Mouse (Mus musculus): ENCODE measurements around the gene Plxnd1. TPM values are rescaled to one million over a fixed set of nuclear protein-coding genes. Genes with fewer than 3 reads are reported as not detected.

Gene Plxnd1
- polyA plus RNA-seq, 1 experiment, result 26.2 TPM

- Histone ChIP-seq H3K4me1 (ENCODE audit: control insufficient read depth, insufficient read depth, insufficient read length, low read length) (no peaks in the 10 kb centered on the region), H3K4me3 (ENCODE audit: low read depth, low read length) (no peak overlapping the region), H3K36me3 (ENCODE audit: control insufficient read depth, insufficient read depth, low read length) (no peaks in the 10 kb centered on the region), H3K27ac (ENCODE audit: insufficient read depth, low read depth, low read length) (no peak overlapping the region), H3K27me3 (ENCODE audit: control insufficient read depth, insufficient read depth, low read length) (no peaks in the 10 kb centered on the region)
- no peak for TF ChIP-seq POLR2A (IDR thresholded peaks at IDR 0.05; ENCODE audit: low read depth, low read length)
- no peak for TF ChIP-seq CTCF (IDR thresholded peaks at IDR 0.05; ENCODE audit: extremely low read depth, insufficient read length, insufficient replicate concordance, low read depth, low read length)
- WGBS, result 87% methylated on average over 5 of the region's 5 CpGs
Measured at GRCm38 (mm10) chr6:115919876-115920275, 74.9 kb downstream of the Plxnd1 start.

GRCm38 (mm10) chr6:115918615-115919014, 76.2 kb downstream of the Plxnd1 start:
- no peak overlapping the region for H3K27ac ChIP-seq (ENCODE audit: insufficient read depth, low read depth, low read length)
- no peaks in the 10 kb centered on the region for H3K27me3 ChIP-seq (ENCODE audit: control insufficient read depth, insufficient read depth, low read length)
- H3K36me3 ChIP-seq (ENCODE audit: control insufficient read depth, insufficient read depth, low read length), result no peaks in the 10 kb centered on the region
- WGBS, result 87% methylated on average over 1 of the region's 1 CpGs
- no peaks in the 10 kb centered on the region for H3K4me1 ChIP-seq (ENCODE audit: control insufficient read depth, insufficient read depth, insufficient read length, low read length)
- TF ChIP-seq POLR2A (IDR thresholded peaks at IDR 0.05; ENCODE audit: low read depth, low read length), result no peak
- no peak overlapping the region for H3K4me3 ChIP-seq (ENCODE audit: low read depth, low read length)

GRCm38 (mm10) chr6:115916611-115917010, 78.2 kb downstream of the Plxnd1 start:
- TF ChIP-seq POLR2A (IDR thresholded peaks at IDR 0.05; ENCODE audit: low read depth, low read length) (no peak), CTCF (IDR thresholded peaks at IDR 0.05; ENCODE audit: extremely low read depth, insufficient read length, insufficient replicate concordance, low read depth, low read length) (no peak)
- WGBS, result 80% methylated on average over 5 of the region's 5 CpGs
- Histone ChIP-seq H3K27ac (ENCODE audit: insufficient read depth, low read depth, low read length) (no peak overlapping the region), H3K27me3 (ENCODE audit: control insufficient read depth, insufficient read depth, low read length) (no peaks in the 10 kb centered on the region), H3K4me1 (ENCODE audit: control insufficient read depth, insufficient read depth, insufficient read length, low read length) (no peaks in the 10 kb centered on the region), H3K36me3 (ENCODE audit: control insufficient read depth, insufficient read depth, low read length) (no peaks in the 10 kb centered on the region), H3K4me3 (ENCODE audit: low read depth, low read length) (no peak overlapping the region)

- TF ChIP-seq CTCF (IDR thresholded peaks at IDR 0.05; ENCODE audit: extremely low read depth, insufficient read length, insufficient replicate concordance, low read depth, low read length), result no peak
- TF ChIP-seq POLR2A (IDR thresholded peaks at IDR 0.05; ENCODE audit: low read depth, low read length), result no peak
- WGBS, result 70% methylated on average over 17 of the region's 17 CpGs
- H3K4me3 ChIP-seq (ENCODE audit: low read depth, low read length), result no peak overlapping the region
Measured at GRCm38 (mm10) chr6:115915601-115916445, 79.0 kb downstream of the Plxnd1 start.

DNA sequence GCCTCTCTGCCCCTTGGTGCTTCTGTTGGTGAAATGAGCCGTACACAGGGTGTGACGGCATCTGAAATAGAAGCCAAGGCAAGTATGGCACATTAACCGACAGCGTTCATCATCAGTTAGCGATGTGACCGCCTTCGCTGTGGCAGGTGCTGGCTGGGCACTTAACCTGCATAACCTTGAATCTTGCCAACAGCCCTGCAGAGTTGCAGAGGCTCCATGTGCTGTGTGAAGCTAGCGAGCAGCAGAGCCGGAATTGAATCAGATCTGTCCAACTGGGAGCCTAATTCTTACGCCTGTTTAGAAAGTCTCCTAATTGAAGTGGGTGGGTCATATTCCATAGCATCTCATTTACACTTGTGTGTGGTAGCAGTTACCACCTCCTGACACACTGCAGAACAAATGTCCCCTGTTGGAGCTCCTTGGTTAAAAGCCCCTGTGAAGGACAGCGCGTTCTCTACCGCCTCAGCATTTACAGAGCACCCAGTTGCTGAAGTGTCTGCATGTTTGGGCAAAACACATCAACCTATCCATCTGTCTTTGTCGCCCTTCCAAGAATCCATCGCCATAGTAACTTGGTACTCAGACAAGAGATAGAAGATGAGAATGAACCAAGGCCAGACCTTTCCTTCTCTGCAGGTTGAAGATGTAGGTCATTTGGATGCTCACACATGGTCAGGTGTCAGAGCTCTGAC, 80.1 kb downstream of the Plxnd1 start:
- no peaks in the 10 kb centered on the region for H3K4me1 ChIP-seq (ENCODE audit: control insufficient read depth, insufficient read depth, insufficient read length, low read length)
- TF ChIP-seq POLR2A (IDR thresholded peaks at IDR 0.05; ENCODE audit: low read depth, low read length) (no peak), CTCF (IDR thresholded peaks at IDR 0.05; ENCODE audit: extremely low read depth, insufficient read length, insufficient replicate concordance, low read depth, low read length) (no peak)
- H3K27me3 ChIP-seq (ENCODE audit: control insufficient read depth, insufficient read depth, low read length), result no peaks in the 10 kb centered on the region
- H3K27ac ChIP-seq (ENCODE audit: insufficient read depth, low read depth, low read length), result no peak overlapping the region
- no peak overlapping the region for H3K4me3 ChIP-seq (ENCODE audit: low read depth, low read length)
- 89% methylated on average over 15 of the region's 15 CpGs for WGBS
- H3K36me3 ChIP-seq (ENCODE audit: control insufficient read depth, insufficient read depth, low read length), result no peaks in the 10 kb centered on the region

More at GRCm38 (mm10) chr6:115915601-115916445, 79.0 kb downstream of the Plxnd1 start:
- H3K4me1 ChIP-seq (ENCODE audit: control insufficient read depth, insufficient read depth, insufficient read length, low read length), result no peaks in the 10 kb centered on the region
- H3K36me3 ChIP-seq (ENCODE audit: control insufficient read depth, insufficient read depth, low read length), result no peaks in the 10 kb centered on the region
- no peak overlapping the region for H3K27ac ChIP-seq (ENCODE audit: insufficient read depth, low read depth, low read length)
- no peaks in the 10 kb centered on the region for H3K27me3 ChIP-seq (ENCODE audit: control insufficient read depth, insufficient read depth, low read length)

DNA sequence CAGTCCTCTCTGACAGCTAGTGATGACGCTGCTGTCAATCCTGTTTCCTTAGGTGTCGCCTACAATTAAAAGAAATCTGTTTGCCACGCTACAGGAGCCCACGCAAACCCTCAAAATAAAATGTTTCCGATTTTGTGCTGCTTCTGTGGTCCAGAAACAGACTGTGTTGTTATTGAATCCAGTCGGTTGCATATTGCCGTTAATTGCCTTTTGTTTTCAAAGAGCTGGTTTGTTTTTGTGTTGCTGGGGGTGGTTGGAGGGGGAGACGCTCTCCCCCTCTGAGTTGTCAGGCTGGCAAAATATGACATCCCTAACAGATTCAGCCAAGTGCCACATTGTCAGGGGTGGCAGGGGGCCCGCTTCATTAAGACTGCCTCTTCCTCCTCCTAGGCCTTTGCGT, 81.3 kb downstream of the Plxnd1 start:
- Histone ChIP-seq H3K4me3 (ENCODE audit: low read depth, low read length) (no peak overlapping the region), H3K4me1 (ENCODE audit: control insufficient read depth, insufficient read depth, insufficient read length, low read length) (peaks cover 2% of the 10 kb centered on the region; the same call in 1 of the 2 replicates), H3K27me3 (ENCODE audit: control insufficient read depth, insufficient read depth, low read length) (no peaks in the 10 kb centered on the region), H3K36me3 (ENCODE audit: control insufficient read depth, insufficient read depth, low read length) (no peaks in the 10 kb centered on the region), H3K27ac (ENCODE audit: insufficient read depth, low read depth, low read length) (no peak overlapping the region)
- no peak for TF ChIP-seq CTCF (IDR thresholded peaks at IDR 0.05; ENCODE audit: extremely low read depth, insufficient read length, insufficient replicate concordance, low read depth, low read length)
- no peak for TF ChIP-seq POLR2A (IDR thresholded peaks at IDR 0.05; ENCODE audit: low read depth, low read length)
- 88% methylated on average over 10 of the region's 10 CpGs for WGBS

DNA sequence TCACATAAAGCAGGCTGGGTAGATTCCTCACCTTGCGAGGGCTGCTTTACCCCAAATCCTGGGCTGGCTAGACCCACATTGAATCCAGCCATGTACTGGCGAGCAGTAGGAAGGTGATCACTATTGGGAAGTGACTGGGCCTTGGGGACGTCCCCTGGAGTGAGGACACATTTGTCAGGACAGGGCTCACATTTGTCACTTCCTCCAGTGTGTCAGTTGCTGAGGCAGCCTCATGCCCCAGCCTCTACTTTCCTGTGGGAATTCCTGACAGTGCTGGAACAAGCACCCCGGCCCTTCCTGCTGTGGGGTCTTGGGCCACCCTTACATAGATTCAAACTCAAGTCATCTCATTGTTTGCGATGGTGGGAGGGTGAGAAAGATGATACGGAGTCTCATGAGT, 83.0 kb downstream of the Plxnd1 start:
- Histone ChIP-seq H3K27me3 (ENCODE audit: control insufficient read depth, insufficient read depth, low read length) (no peaks in the 10 kb centered on the region), H3K36me3 (ENCODE audit: control insufficient read depth, insufficient read depth, low read length) (no peaks in the 10 kb centered on the region), H3K4me1 (ENCODE audit: control insufficient read depth, insufficient read depth, insufficient read length, low read length) (peaks cover 4% of the 10 kb centered on the region; the same call in 1 of the 2 replicates), H3K27ac (ENCODE audit: insufficient read depth, low read depth, low read length) (no peak overlapping the region), H3K4me3 (ENCODE audit: low read depth, low read length) (no peak overlapping the region)
- WGBS, result 91% methylated on average over 6 of the region's 6 CpGs
- no peak for TF ChIP-seq CTCF (IDR thresholded peaks at IDR 0.05; ENCODE audit: extremely low read depth, insufficient read length, insufficient replicate concordance, low read depth, low read length)

Measured in small intestine, adult 2 months (tissue).